Mouse (Mus musculus) limb, embryonic 14.5 days (tissue): ENCODE measurements at regions not wholly inside any gene's neighbourhood (a gene's known extent, or its start where the extent isn't known, plus 50 kb on each side); places are given as distances from the start of the nearest gene placed in this dataset.
A peak's percentile ranks its signal among the peaks of the same experiment; 100 is the strongest.

Experiments used
- ATAC-seq: fragments of 200-750 bp; cut with Nextera tagmentation; 2 replicates; pipeline ENCODE4 v1.8.0; 2017; ENCODE audit warnings: low read depth, moderate number of reproducible peaks, moderate TSS enrichment; ENCODE audit not compliant: low FRiP score
- DNase-seq: peaks from one replicate; pipeline ENCODE4 v3.0.0-alpha.2; 2015; ENCODE audit warnings: low spot score
- H3K27ac ChIP-seq: fragments of 300-500 bp; sonication (generic); replicated peaks from 2 replicates; pipeline ENCODE4 v1.5.1; 2014; ENCODE audit warnings: low read depth, mild to moderate bottlenecking, low read length, moderate library complexity, mixed read lengths
- H3K27me3 ChIP-seq: fragments of 300-500 bp; sonication (generic); 2 replicates; pipeline ENCODE4 v1.6.1; 2014; ENCODE audit warnings: low read length, mixed read lengths; ENCODE audit not compliant: control insufficient read depth, insufficient read depth
- H3K36me3 ChIP-seq: fragments of 300-500 bp; sonication (generic); 2 replicates; pipeline ENCODE4 v1.6.1; 2014; ENCODE audit warnings: mild to moderate bottlenecking, low read length, moderate library complexity, mixed read lengths; ENCODE audit not compliant: control insufficient read depth, insufficient read depth
- H3K4me1 ChIP-seq: fragments of 300-500 bp; sonication (generic); 2 replicates; pipeline ENCODE4 v1.6.1; 2014; ENCODE audit warnings: antibody characterized with exemption, low read length, mixed read lengths; ENCODE audit not compliant: control insufficient read depth, insufficient read depth
- H3K4me2 ChIP-seq: fragments of 300-500 bp; sonication (generic); replicated peaks from 2 replicates; pipeline ENCODE4 v1.6.1; 2014; ENCODE audit warnings: low read depth, mild to moderate bottlenecking, low read length, moderate library complexity; ENCODE audit not compliant: severe bottlenecking
- H3K4me3 ChIP-seq: fragments of 300-500 bp; sonication (generic); replicated peaks from 2 replicates; pipeline ENCODE4 v1.5.1; 2014; ENCODE audit warnings: low read length
- H3K9ac ChIP-seq: fragments of 300-500 bp; sonication (generic); 2 replicates; pipeline ENCODE4 v1.6.1; 2014; ENCODE audit warnings: mild to moderate bottlenecking, low read depth, low read length, moderate library complexity; ENCODE audit not compliant: severe bottlenecking
- H3K9me3 ChIP-seq: fragments of 300-500 bp; sonication (generic); 2 replicates; pipeline ENCODE4 v1.6.1; 2016; ENCODE audit warnings: low read length; ENCODE audit not compliant: control insufficient read depth
- POLR2A ChIP-seq: fragments of 200-500 bp; IDR thresholded peaks from 2 replicates; pipeline ENCODE4 v1.8.0; 2012; ENCODE audit warnings: inconsistent platforms, mild to moderate bottlenecking, moderate library complexity, borderline replicate concordance; ENCODE audit not compliant: insufficient read depth, insufficient read length; ENCODE audit errors: extremely low read depth
- WGBS: fragments of 180-500 bp; shearing (Covaris S2); extraction: QIAGEN DNeasy Blood & Tissue Kit; methylation state at CpG from one replicate; pipeline ENCODE4 v1.1.7; 2014; 5-methylcytosine and 5-hydroxymethylcytosine counted together

GRCm38 (mm10) chr2:21043302-21043701 is 74.6 kb upstream of the Arhgap21 start:
- no peak overlapping the region for H3K9ac ChIP-seq
- H3K4me2 ChIP-seq: no peak overlapping the region
- TF ChIP-seq POLR2A: no peak
- 49% methylated on average over 4 of the region's 4 CpGs for WGBS
- no peaks in the 10 kb centered on the region for H3K4me1 ChIP-seq
- DNase-seq (no peak), ATAC-seq (no peak)
- H3K27ac ChIP-seq: no peak overlapping the region
- H3K4me3 ChIP-seq: no peak overlapping the region
- no peaks in the 10 kb centered on the region for H3K27me3 ChIP-seq
- no peaks in the 10 kb centered on the region for H3K9me3 ChIP-seq
- no peaks in the 10 kb centered on the region for H3K36me3 ChIP-seq

GRCm38 (mm10) chr2:21037607-21038006 is 68.9 kb upstream of the Arhgap21 start:
- Histone ChIP-seq H3K27ac (no peak overlapping the region; the same call in 1 of the 2 replicates), H3K4me1 (peaks cover 7% of the 10 kb centered on the region), H3K9ac (no peak overlapping the region), H3K36me3 (no peaks in the 10 kb centered on the region), H3K4me2 (no peak overlapping the region), H3K9me3 (no peaks in the 10 kb centered on the region), H3K27me3 (no peaks in the 10 kb centered on the region), H3K4me3 (no peak overlapping the region)
- DNase-seq: no peak
- ATAC-seq: peak; percentile 65
- no peak for TF ChIP-seq POLR2A
- WGBS: 77% methylated on average over 3 of the region's 3 CpGs

- DNase-seq (peak; percentile 85), ATAC-seq (peak; percentile 87)
- no peak for TF ChIP-seq POLR2A
- Histone ChIP-seq H3K27me3 (no peaks in the 10 kb centered on the region), H3K9ac (no peak overlapping the region), H3K9me3 (no peaks in the 10 kb centered on the region), H3K27ac (no peak overlapping the region; the same call in 1 of the 2 replicates), H3K36me3 (no peaks in the 10 kb centered on the region), H3K4me1 (peaks cover 7% of the 10 kb centered on the region), H3K4me2 (no peak overlapping the region), H3K4me3 (no peak overlapping the region)
- WGBS: 47% methylated on average over 8 of the region's 8 CpGs
These were observed 68.5 kb upstream of the Arhgap21 start for GRCm38 (mm10) chr2:21037181-21037580.

- H3K9me3 ChIP-seq: no peaks in the 10 kb centered on the region
- H3K27ac ChIP-seq: no peak overlapping the region
- TF ChIP-seq POLR2A: no peak
- 70% methylated on average over 5 of the region's 5 CpGs for WGBS
- H3K4me1 ChIP-seq: peaks cover 7% of the 10 kb centered on the region
- no peaks in the 10 kb centered on the region for H3K27me3 ChIP-seq
- H3K4me2 ChIP-seq: no peak overlapping the region
- H3K4me3 ChIP-seq: no peak overlapping the region
- no peak for DNase-seq
- no peak overlapping the region for H3K9ac ChIP-seq
- no peaks in the 10 kb centered on the region for H3K36me3 ChIP-seq
- ATAC-seq: no peak
These were observed 67.4 kb upstream of the Arhgap21 start for GRCm38 (mm10) chr2:21035884-21036648.

GRCm38 (mm10) chr2:21034651-21035050 is 66.0 kb upstream of the Arhgap21 start:
- no peak for ATAC-seq
- Histone ChIP-seq H3K4me3 (no peak overlapping the region), H3K4me1 (peaks cover 9% of the 10 kb centered on the region), H3K9me3 (no peaks in the 10 kb centered on the region), H3K27ac (no peak overlapping the region), H3K27me3 (no peaks in the 10 kb centered on the region), H3K36me3 (no peaks in the 10 kb centered on the region), H3K4me2 (no peak overlapping the region; the same call in 1 of the 2 replicates), H3K9ac (0 out of 2 replicates have a peak overlapping the region, but pooled peaks have one; percentile 9)
- 27% methylated on average over 8 of the region's 8 CpGs for WGBS
- no peak for DNase-seq
- no peak for TF ChIP-seq POLR2A
